Mouse (Mus musculus) heart, adult 11 months (tissue): ENCODE results near the gene AU018091.
"Not testable (repeated sequence)": the region's sequence is repeated elsewhere in the genome, so short reads cannot be mapped to it uniquely, and the experiment has no call there.

Experiments
- DNase-seq: peaks from one replicate; pipeline ENCODE4 v3.0.0; 2022

AU018091 gene

DNA sequence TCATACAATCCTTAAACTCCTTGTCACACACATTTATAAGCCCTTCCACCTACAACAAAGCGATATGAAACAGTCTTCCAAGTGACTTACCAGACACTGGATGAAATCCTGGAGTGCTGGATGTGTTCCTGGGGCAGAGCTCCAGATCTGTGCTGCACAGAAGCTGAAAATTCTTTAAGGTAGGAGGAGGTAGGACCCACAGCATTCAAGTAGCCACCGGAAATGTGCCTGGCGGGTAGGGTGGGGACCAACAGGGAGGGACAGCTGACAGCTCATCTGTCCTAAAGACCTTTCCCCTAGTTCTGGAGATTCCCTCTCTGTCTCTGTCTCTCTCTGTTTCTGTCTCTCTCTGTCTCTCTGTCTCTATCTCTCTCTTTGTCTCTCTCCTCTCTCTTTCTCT is at the start of gene AU018091:
AU018091 (minus strand) TSS at position 279 of the 400 bp plus-strand sequence.
- no peak for DNase-seq

DNA sequence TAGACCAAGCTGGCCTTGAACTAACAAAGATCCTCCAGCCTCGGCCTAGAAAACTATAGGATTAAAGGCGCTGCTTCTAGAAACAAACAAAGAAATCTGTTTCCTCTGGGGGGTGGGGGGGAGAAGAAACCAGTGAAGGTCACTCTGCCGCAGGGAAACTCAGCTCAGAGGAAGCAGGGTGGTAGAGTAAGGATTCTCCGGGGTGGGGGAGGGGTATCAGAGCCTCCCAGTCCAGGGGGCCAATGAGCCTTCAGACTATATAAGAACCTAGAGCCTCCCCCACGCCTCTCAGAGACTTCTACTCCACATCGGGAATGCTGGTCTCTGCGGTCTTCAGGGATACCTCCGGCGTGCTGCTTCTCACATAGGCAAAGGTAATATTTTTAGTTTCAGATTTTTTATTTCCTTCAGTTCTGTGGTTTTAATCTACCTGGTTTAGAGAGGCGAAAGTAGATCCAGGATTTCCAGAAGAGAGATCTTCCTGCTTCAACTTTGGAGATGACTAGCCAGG is 48.6 kb upstream of the AU018091 start:
- no peak for DNase-seq

DNA sequence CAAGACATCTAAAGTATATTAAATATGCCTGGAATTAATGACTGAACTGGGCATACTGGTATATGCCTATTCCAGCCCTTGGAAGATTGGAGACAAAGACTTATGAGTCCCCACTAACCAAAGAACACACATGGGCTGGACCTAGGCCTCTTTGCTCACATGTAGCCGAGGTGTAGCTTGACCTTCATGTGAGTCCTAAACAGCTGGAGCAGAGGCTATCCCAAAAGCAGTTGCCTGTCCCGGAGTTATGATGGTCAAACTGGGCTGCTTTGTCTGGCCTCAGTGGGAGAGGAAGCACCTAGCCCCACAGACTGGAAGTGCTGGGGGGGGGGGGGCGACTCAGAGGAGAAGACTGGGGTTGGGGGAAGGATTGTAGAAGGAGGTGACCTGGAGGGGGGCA is 47.3 kb upstream of the AU018091 start:
- DNase-seq, result no peak

DNA sequence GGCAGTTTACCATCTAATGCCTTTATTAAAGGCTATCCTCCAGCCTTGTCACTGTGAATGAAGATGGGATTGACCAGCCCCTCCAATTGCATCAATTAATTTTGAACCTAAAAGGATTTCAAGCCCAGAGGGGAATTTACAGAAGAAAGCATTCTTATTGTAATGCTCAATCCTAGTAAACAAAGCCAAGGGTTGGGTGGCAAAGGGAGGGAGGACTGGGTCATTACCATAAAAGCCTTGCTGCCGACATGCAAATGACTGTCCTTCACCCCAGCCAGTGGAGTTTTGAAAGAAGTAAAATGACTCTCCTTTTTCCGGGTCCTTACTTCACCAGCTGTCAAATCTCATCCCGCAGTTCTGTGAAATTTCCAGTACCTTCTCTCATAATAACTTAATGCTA is 44.6 kb upstream of the AU018091 start:
- DNase-seq, result no peak

DNA sequence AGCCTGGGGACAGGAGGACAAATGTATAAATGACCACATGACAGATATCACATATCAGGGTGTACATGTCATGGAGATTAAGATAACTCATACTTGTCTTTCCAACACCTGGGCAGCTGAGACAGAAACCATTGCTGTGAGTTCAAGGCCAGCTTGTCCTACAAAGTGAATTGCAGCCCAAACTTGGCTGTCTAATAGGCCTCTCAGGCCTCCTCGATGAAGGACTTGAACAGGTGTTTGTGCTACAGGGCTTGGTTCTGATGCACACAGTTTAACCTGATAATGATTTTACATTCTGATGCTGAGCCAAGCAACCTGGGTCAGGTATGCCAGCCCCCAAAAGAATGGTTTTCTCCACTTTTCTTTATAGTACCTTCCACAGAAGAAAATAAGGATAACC is 44.2 kb upstream of the AU018091 start:
- no peak for DNase-seq

DNA sequence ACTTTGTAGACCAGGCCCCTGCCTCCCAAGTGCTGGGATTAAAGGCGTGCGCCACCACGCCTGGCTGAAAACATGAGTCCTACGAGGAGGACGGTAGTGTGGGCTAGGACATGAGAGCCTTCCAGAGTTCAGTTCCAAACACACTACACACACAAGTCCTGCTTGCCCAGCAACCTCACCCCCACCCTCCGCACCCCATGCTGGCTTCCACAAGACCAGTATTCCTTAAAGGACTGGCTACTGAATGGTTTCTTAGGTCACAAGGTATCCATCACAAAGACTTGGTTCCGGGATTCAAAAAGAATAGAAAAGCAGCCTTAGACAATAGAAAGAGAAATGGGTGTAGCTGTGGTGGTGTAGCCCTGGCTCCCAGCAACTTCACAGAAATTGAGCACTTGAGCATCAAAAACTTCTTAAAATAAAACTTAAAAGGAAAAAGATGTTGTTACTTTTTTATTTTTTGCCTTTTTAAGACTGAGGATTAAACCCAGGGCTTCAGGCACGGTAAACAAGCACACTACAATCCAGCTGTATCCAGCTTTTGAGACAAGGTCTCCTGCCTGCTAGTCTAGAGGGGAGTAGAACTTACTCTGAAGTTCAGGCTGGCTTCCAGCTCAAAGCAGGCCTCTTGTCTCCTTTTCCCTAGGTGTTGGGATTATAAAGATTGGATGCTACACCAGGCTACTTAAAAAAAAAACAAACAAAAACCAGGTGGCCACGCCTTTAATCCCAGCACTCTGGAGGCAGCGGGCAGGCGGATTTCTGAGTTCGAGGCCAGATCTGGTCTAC is 43.2 kb upstream of the AU018091 start:
- DNase-seq, result no peak

DNA sequence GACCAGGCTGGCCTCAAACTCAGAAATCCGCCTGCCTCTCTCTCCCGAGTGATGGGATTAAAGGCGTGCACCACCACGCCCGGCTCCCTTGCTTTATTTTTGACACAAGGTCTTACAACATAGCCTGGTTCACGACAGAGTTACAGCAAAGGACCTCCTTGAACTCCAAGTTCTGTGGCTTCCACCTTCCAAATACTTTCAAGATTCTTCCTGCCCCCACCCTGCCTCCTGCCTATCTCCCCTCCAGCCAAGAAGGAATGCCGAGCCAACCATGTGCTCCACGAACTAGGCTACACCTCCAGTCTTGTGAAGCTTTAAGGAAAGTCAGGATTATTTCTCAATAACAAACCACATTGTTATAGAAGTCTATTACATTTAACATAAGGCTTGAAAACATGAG is 42.5 kb upstream of the AU018091 start:
- DNase-seq, result no peak

DNA sequence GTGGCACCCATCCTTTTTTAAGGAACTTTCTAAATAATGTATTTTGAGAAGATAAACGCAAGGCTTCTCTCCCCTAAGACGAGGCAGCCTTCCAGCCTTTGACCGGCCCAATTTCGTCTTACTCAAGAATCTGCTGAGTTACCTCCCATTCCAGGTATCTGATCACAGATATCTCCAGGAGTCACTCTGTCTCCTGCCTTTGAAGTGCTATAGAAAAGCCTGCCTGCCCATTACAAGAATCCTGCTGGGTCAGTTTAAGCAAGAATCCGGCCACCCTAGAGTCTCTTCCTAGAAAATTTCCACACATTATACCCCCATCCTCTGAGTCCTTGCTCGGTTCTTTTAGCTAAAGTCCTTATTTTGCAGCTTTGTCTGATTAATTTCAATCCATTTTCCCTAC is 41.6 kb upstream of the AU018091 start:
- no peak for DNase-seq

DNA sequence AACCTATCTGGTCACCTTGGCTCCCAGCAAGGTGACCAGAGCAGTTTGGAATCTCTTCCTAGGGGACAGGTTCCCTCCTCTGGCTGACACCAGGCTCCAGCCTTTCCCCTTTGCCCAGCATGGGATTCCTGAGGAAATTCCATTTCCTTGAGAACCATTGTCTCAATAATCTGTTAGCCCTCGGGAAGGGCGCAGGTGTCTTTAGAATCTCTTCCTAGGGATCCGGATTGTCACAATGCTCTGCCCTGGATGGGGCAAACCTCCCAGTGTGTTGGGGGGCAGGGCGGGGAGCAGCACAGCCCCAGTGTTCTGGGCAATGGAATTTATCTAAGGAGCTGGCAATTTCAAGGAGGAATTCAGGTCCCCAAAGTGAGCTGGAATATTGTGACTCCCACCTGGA is 37.5 kb upstream of the AU018091 start:
- DNase-seq, result no peak

DNA sequence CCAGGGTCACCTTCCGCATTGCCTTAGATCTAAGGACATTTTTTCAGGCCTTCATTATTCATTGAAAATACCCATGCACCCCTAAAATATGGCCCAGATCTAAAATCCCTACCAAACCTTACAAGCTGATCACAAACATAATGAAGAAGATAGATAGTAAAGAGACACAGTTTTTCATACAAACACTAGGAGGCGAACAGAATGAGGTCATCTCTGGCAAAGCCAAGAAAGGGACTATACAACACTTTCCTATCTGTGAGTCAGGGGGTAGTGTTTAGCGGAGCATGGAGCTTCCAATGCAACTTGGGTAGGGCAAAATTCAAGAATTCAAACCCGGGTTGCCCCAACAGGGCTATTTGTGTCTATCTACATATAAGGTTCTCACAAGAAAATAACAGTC is 35.6 kb upstream of the AU018091 start:
- DNase-seq, result no peak

DNA sequence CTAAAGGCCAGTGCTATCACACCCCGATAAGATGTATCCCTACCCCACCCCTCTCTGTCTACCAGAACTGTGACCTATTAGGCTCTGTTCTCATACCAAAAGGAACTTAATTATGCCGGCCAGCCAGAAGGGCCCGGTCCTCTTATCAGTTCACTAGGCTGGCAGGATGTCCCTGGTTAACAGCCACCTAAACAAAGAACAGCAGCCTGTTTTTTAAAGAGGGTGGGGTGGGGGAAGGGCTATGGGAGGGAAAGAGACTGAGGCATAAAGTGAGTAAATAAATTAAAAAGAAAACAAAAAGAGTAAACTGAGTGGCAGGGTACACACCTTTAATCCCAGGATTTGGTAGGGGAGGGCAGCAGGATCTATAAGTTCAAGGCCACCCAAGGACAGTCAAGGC is 34.9 kb upstream of the AU018091 start:
- DNase-seq, result no peak

DNA sequence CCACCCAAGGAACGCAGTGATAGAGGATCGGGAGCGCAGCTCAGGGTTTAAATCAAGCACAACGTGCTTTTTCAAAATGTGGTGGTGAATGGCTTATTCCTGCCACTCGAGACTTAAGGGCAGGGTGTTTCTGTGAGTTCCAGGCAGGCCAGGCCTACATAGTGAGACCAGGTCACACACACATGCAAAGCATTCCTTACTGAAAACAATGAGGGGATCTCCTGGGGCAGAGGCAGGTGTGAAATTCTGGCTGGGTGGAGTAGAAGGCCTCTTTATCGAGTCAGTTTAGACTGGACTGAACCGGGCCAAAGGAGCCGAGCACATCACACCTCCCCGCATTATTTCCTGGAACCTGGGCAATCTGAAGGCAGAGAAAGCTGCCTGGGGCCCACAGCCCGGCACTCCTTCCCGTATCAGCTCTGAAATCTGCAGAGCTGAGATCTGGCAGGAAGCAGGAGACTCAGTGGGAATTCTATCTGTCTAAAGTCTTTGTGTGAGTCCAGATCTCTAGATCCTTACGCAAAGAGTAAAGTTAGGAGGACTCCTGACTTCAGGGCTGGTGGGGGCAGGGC is 32.2 kb upstream of the AU018091 start:
- no peak for DNase-seq

DNA sequence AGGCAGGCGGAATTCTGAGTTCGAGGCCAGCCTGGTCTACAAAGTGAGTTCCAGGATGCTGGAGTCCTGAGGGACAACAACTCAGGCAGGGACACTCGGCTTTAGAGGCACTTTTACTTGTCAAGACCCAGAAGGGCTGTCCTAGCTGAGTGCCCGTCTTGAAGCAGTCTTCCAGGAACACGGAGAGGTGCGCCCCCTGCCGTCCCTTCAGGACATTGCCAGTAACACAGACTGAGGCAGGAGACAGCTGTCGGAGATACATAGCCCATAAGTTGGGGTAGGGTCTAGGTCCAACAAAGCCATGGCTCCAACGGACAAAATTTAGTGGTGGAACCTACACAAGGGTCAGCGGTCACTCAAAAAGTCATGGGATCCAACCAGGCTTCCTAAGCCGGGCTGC is 29.9 kb upstream of the AU018091 start:
- DNase-seq, result no peak

DNA sequence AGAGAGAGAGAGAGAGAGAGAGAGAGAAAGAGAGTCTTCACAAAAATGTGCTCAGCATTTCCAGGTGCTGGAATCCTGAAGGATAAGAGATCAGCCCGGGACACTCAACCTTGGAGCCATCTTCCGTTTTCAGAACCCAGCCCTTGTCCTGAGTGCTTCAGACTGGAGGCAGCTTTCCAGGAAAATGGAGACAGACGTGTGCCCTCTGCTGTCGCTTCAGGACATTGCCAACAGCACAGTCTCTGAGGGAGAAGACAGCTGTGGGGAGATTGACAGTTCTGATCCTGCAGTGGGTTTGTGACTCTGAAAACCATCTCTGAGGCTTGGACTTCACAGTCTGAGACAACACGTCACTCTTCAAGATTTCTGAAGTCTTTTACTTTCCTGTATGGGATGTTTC is 26.8 kb upstream of the AU018091 start:
- no peak for DNase-seq

DNA sequence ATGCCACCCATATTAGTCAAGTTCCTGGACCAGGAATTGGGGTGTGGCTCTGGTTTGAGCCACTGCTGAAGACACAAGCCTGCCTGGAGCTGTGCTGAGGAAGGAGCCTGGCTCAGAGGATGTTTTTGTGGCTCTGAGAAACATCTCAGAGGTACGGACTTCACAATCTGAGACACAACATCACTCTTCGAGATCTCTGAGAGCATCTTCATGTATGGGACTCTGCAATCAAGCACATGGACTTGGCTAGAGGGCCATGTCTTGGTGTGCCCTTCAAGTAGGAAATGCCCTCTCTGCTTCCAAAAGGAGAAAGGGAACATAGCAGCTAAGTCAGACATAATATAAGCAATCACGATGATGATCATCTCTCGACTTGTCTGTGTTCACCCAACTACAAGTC is 25.5 kb upstream of the AU018091 start:
- no peak for DNase-seq

DNA sequence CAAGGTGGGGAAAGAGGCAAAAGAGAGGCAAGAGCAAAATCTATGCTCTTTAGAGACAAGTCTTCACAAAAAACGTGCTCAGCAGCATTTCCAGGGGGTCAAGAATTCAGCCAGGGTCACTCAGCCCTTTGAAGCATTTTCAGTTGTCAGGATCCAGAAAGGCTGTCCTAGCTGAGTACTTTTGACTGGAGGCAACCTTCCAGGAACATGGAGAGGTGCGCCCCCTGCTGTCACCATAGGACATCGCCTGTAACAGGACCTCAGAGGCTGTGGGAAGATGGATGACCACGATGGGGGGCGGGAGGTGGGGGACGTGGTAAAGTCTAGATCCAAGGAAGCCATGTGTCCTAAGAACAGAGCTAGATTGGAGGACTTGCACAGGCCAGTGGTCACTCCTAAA is 24.9 kb upstream of the AU018091 start:
- DNase-seq, result no peak

DNA sequence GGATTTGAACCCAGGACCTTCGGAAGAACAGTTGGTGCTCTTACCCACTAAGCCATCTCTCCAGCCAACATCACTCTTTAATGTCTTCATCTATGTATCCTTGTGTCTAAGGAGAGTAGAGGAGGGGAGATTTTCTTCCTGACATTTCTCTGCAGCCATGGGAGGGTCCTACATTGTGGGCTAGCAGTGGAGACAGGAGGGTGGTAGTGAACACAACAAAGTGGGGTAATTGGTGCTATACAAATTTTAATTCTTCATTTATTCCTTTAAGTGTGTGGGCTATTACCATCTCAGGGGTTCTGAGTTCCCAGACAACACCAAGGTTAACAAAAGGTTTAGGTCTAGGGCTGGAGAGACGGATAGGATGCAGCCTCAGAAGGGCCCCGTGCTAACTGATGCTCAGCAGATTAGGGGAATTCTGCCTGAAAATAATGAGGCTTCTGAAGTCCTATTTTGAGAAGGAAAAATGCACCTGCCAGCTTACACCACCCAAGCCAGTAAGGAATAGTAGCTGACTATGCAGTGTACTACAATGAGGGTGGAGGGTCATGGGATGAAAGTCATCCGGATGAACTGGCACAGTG is 24.1 kb upstream of the AU018091 start:
- DNase-seq, result no peak

DNA sequence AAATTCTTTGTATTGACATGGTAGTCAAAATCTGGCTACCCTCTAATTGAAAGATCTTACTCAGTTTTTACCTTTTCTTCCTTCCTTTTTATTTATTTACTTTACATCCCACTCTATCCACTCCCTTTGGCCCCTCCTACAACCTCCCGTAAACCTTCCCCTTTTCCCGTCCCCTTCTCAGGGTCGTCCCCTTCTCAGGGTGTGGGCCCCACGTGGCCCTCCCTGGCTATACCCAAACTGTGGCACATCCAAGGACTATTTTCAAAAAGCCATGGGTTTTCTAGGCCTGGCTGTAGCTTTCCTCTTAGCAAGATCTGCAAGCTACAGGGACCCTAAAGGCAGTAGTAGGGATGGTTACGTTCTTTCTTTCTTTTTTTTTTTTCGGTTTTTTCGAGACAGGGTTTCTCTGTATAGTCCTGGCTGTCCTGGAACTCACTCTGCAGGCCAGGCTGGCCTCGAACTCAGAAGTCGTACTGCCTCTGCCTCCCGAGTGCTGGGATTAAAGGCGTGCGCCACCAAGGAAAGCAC is 23.0 kb upstream of the AU018091 start:
- no peak for DNase-seq

DNA sequence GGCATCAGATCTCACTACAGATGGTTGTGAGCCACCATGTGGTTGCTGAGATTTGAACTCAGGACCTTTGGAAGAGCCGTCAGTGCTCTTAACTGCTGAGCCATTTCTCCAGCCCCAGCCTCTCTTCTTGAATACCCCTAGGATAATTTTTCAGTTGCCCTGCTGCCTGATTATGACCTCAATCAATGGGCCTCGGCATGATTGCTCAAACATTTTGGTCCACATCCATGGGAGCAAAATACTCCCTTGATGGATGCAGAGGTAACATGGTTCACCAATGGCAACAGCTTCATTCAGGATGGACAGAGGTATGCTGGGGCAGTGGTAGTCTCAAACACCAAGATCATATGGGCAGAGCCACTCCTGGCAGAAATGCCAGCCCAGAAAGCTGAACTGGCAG is 17.7 kb upstream of the AU018091 start:
- not testable (repeated sequence) for DNase-seq

DNA sequence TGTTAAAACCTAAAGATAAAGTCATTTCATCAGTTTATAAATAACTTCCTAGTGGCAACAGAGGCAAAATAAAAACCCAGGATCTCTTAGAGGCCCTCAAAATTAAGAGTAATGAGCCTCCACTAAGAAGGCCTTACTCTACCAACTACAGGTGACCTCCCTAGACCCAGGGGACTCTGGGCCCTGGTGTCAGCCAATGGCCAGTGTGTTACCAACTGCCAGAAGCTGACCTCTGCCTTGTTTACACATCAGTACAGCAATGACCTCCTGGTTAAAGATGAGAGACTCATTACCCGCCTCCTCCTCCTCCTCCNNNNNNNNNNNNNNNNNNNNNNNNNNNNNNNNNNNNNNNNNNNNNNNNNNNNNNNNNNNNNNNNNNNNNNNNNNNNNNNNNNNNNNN is 17.1 kb upstream of the AU018091 start:
- DNase-seq, result no peak

DNA sequence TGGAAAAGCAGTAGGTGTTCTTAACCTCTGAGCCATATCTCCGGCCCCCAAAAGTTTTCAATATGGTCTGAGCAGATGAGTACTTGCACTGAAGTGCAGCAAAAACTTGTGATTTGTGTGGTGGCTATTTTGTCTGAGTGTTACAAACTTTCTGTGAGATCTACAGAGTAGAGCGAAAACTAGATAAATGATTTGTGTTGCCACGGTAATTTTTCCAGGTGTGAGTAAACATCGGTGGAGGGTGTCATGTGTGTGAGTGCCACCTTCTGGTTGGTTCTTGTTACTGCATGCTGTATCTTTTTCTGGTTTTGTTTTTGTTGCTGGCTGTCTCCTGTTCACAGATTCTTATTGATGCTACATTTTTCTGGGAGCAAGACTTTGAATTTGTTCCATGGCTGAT is 15.4 kb upstream of the AU018091 start:
- DNase-seq, result no peak

DNA sequence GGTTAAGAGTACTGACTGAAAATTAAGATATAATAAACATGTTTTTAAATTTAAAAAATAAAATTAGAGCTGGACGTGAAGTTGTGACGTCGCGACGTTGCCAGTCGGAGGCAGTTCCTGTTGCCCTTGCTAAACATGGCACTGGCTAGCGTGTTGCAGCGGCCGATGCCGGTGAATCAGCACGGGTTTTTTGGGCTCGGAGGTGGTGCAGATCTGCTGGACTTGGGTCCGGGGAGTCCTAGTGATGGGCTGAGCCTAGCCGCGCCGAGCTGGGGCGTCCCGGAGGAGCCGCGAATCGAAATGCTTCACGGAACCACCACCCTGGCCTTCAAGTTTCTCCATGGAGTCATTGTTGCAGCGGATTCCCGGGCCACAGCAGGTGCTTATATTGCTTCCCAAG is 12.0 kb upstream of the AU018091 start:
- DNase-seq, result not testable (repeated sequence)

DNA sequence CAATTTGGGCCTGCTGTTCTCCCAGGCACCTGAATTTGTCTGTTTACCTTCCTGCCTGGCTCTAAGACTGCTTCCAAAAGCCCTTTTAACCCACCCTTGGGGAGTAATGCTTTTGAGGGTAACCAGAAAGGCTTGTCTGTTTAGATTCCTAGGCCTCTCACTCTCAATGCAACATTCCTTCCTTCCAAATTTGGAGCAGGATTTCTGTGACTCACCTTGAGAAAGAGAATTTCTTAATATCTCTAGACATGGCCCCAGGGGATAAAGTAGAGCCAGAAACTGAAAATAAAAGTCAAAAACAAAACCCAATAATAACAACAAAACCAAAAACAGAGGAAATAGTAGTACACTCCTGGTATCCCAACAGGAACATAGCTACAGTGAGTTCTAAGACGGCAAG is 707 bp downstream of the AU018091 start:
- DNase-seq, result no peak

DNA sequence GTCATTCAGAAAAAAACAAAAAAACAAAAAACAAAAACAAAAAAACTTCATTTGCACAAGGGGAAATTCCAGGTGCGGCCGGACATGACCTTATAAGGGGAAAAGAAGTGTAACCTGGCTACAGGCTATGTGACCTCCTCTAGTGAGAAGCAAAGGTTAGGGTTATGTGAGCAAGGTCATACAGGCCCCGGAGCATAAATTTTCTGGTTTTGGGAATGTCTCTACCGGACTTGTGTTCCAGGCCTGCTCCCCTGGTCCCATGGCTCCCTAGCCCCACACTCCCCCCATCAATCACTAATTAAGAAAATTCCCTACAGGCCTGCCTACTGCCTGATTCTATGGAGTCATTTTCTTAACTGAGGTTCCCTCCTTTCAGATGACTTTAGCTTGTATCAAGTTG is 2.7 kb downstream of the AU018091 start:
- no peak for DNase-seq
